Mouse (Mus musculus): Measurements from ENCODE around the gene Ago4.

GRCm38 (mm10) chr4:126464892-126465235 is 68.4 kb downstream of the Ago4 start:
- TF ChIP-seq CTCF (IDR thresholded peaks at IDR 0.05; ENCODE audit: insufficient read depth, low read length) (no peak), POLR2A (IDR thresholded peaks at IDR 0.05; ENCODE audit: borderline replicate concordance, extremely low read depth, low read depth, low read length) (no peak)

Measured in lung, adult 2 months (tissue).